Mouse (Mus musculus) activated CD4-positive, CD25-positive, alpha-beta regulatory T cell, adult 4 months (primary cell): ENCODE results near the gene Gm960. TPM values are rescaled to one million over a fixed set of nuclear protein-coding genes. Genes with fewer than 3 reads are reported as not detected.

Experiments
- ATAC-seq: one replicate; pipeline ENCODE4 v1.8.0; 2017
- polyA plus RNA-seq, 2 experiments: library from polyadenylated mRNA; unstranded; fragments of 100-300 nt; shearing (Covaris generic); gene quantifications; one replicate each; pipeline ENCODE4 v1.2.1; 2017

Gene Gm960
- polyA plus RNA-seq, 2 experiments from 2014 or later = not detected

DNA sequence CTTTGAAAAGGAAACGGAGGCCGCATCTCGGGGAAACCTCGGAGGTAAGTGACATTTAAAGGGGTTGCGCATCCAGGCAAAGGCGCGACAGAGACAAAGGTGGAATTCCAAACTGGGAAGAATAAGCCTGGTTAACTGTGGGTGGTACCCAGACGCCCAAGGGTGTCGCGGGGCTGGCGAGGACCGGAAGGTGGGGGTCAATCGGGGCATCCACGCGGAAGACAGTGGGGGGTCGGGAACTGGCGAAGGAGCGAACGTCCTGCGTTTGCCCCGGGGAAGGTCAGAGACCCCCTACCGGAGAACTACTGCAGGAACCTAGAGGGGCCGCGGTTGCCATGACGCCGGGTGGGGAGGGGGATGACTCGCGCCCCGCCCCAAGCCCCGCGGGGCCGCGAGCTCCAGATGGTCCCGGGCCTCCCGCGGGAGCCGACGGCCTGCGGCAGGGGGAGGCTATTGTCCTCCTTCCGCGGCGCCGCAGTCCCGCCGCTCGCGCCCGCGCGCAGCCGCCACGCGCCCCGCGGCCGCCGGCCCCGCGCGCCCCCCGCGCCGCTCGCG lies 13.2 kb upstream of the Gm960 start:
- no peak for ATAC-seq

DNA sequence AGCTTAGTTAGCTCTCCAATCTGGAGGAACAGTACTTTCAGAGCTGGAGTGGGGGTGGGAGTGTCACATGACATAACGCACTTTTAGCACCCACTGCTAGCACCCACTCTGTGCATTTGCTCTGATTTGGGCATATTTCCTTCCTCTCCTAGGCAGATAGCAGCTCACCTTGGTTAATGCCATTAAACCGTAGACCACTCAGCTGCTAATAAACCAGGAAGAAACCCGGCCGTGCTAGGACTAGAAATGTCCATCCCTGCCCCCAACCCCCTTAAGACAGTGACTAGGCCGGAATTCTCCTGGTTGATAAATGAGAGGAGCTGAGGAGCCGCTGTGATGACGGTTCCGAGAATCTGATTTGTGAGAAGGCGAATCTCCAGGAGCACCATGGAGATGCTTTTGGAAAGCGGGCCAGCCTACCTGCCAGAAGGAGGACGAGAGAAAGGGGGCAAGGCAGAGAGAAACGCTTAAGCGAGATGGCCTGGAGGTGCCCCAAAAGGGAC lies 12.7 kb upstream of the Gm960 start, which contains the start of gene Sptbn2:
Sptbn2 (plus strand) TSS at position 70 of the 503 bp plus-strand sequence.
- ATAC-seq = no peak

DNA sequence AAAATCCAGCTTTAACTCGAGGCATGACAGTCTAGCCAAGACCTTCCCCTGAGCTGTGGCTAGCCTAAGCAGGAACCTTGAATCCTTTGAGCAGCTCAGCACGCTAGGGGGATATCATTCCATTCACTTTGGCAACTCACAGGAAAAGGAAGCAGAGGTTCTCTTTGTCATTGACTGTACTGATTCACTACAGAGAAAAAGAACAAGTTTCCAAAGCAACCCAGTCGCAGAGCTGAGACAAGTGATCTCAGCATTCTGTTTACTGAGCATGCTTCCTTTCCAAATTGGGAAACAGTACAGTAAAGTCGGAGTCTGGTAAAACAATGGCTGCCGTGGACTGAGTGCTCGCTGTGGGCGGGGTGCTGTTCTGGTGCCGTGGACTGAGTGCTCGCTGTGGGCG lies 10.3 kb upstream of the Gm960 start:
- no peak for ATAC-seq

DNA sequence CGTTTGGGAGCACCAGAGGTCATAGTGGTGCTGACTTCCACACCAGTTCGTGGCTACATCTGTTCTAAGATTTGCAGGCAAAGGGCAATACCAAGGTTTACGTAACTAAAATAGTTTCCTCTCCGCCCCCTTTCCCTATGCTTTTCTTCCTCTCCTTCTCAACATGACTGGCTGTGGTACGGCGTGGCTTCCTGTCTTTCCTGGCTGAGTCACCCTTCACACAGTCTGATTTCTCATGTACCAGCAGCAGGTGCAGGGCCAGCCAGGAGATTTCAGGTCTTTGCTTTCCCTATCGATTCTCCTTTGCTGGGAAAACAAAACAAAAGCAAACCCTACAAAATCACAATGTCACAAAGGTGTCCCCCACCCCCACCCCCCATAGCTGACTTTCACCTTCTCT lies 2.8 kb upstream of the Gm960 start:
- ATAC-seq = no peak

DNA sequence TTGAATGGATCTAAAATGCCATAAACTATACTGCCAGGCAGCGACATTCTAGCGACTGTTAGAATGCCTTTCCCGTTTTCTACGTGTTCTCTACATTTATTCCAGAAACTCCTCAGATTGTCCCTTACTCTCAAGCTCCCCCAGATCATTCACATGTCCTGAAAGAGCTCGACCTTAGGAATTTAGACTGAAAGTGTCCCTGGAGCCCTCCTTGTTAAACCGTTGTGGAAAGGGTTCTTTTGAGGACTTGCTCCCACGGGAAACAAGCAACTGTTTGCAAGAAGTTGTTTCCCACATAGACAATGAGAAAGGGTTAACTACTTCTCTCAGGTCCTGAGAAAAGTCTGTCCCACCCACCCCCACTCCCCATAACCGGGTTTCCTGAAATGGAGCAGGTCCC lies 2.2 kb upstream of the Gm960 start:
- no peak for ATAC-seq

DNA sequence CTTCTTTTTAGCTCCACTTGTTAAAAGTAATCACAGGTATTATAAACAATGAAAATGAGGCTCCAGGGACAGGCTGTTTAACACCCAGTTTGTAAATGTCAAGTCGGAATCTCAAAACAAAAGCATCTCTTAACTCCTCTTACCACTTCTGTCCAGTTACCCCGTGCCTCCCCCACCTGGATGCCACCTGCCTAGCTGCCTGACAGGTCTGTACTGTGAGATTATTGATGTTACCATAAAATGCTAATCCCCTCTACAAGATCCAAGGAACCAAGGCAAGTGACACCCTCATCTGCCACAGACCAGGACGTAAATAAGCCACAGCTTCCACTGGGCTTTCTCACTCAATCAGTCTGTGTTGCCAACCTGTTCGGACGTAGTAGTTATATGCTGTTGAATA lies 1.4 kb upstream of the Gm960 start:
- ATAC-seq = no peak

DNA sequence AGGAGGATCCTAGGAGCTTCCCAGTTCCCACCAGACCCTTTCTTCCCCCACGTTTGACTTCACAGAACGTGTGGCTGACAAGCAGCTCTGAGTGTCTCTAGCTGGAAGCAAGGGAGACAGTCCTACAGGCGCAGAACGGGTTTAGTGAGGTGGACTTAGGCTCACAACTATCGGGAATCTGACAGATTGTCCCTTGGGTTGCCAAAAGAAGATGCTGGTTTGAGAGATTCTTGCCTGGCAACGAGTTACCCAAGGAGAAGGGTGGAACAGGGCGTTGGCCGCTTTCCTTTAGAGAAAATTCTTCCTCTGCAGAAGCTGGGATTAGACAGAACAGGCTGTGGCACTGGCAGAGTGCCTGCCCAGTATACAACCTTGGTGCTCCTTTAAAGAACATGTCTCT lies 388 bp upstream of the Gm960 start:
- no peak for ATAC-seq

DNA sequence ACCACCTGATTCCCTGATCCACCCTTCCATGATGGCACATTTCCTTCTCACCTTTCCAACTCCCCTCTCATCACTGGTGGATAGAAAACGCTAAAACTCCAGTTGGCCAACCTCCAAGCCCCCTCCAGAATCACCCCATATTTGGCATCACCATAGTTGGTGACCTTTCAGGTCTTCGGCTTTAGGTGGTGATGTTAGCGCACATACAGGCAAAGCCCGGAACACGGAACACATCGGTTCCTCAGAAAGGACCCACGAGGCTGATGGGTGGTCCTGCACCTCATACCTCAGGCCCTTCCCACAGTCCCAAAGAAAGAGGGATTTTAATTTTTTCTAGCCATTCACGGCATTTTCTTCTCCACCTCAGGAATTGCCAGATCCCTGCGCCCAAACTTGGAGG lies 747 bp downstream of the Gm960 start:
- no peak for ATAC-seq

DNA sequence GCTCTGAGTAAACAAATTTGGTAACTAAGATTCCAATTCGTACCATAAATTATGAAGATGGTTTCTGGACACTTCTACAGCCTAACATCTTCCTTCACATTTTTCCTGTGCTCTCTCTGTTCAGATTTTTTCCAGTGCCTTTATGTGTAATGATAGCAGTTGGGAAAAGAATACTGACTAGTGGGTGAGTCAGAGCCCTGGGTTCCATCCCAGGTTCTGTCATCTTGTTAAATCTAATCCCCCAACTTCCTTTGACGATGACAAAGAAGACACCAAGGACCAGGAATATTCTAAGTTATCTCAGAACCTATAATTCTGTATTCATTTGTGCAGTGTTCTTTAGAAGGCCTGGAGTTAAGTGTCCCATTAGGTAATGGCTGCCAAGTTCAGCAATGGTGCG lies 1.3 kb downstream of the Gm960 start:
- no peak for ATAC-seq

DNA sequence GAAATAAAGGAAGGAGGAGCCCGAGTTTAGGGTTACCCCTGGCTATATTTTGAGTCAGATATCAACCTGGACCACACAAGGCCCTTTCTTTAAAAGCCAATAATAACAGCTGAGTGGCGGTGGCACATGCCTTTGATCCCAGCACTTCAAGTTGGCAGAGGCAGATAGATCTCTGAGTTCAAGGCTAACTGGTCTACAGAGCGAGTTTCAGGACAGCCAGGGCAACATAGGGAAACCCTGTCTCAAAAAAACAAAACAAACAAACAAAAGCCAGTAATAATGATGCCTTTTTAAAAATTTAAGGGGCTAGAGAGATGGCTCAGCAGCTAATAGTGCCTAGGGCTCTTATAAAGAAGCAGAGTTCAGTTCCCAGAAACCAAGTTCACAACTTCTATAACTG lies 4.1 kb downstream of the Gm960 start:
- ATAC-seq = no peak

DNA sequence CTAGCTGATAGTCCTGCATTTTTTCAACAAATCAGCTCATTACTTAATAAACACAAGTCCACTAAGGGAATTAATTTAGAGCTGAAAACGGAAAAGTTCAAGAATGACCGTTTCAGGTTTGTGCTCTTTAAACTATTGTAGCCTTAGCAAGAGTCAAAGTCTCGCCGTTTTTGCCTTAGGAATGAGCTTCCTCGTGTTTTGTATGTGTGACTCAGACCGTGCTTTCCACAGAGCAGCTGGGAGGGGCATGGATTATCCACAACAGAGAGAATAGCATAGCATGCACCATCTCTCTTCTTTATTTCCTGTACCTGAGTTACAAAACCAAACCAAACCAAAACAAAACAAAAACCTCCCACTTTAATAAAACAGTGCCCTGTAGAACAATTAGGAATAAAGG lies 26.1 kb downstream of the Gm960 start:
- ATAC-seq = no peak

DNA sequence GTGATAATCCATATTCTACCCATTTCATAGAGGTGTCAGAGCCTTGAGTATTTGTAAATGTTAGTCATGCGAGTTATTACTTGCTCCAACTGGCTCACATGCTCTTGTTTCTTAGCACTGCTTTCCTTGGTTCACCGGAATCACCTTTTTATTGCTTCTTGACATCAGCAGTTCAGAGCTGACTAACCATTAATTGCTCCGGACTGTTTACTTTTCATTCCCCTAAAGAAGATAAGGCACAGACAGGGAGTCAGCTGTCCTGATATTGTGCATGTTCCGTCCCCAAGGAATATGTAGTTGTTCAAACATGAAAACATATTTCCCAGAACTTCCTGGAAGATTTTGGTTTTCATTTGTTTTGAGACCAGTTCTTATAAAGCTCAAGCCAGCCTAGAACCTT lies 27.7 kb downstream of the Gm960 start:
- no peak for ATAC-seq

DNA sequence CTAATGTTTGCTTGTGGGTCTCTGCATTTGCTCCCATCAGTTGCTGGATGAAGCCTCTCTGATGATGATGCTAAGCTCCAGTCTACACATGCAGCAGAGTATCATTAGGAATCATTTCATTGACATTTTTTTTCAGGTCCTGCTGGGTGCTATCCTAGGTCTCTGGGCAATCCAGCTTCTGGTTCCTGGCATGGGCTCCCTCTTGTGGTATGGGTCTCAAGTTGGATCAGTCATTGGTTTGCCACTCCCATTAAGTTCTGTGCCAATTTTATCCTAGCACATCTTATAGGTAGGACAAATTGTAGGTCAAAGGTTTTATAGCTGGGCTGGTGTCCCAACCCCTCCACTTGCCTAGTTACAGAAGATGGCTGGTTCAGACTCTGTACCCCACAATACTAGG lies 31.7 kb downstream of the Gm960 start:
- no peak for ATAC-seq

DNA sequence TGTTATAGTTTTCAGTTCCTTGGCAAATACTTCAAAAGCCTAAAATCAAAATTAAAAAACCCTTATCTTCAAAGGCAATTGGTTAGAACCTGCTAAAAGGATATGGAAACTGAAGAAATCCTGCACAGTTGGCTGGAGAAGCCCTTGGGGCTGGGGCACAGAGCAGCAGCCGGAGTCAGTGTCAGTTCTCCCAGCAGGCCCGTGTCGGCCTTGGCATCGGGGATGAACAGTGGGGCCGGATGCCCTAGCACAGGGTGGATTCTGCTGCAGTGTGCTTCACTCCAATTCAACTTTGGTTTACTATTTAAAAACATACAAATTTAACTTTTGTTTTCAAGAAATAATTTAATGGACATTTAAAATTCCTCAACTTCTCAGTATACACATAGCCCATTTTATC lies 40.3 kb downstream of the Gm960 start:
- no peak for ATAC-seq

DNA sequence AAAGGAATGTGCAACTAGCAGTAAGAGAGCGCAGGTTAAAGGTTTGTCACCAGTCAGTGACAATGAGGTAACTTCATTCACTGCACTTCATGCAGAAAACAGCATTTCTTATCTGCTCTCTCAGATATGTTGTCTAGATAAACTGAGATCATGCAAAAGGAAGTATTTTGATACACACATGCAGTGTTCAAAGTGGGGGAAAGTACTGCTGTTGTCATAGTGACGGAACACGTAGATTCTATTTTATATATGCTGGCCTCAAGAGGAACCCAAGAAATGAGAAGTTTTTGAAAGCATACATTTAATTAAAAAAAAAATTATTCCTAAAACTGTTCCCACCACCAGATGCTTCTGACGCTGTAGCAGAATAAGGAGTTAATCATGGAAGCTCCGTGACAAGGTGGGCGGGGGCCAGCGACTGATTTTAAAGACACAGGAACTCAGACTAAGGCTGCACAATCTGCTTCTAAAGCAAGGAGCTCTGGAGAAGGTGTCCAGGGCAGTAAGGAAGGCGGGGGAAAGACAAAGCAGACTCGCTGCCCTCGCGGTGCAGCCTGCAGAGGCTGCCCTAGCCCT lies 51.5 kb downstream of the Gm960 start:
- ATAC-seq = no peak

DNA sequence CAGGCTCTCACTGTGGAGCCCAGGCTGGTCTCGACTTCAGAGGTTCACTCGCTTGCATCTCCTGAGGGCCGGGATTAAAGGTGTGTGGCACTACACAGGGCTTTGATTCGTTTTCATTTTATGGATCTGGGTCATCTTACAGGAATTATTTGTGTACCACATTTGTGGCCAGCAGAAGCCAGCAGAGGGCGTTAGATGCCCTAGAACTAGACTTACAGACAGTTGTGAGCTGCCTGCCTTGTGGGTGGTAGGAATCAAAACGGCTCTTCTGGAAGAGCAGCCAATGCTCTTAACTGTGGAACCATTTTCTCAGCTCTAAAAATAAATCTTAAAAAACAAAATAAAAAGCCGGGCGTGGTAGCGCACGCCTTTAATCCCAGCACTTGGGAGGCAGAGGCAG lies 54.2 kb downstream of the Gm960 start:
- no peak for ATAC-seq

DNA sequence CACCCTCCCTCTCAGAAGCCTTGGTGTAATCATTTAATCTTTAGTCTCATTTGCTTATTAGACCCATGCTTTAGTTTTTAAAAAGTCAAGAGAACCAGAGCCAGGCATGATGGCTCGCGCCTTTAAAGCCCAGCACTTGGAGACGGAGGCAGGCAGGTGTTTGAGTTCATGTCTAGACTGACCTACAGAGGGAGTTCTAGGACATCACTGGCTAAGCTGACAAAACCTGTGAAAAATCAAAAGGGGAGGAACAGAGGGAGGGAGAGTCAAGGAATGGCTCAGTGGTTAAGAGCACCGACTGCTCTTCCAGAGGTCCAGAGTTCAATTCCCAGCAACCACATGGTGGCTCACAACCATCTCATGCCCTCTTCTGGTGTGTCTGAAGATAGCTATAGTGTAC lies 62.5 kb downstream of the Gm960 start:
- ATAC-seq = no peak

DNA sequence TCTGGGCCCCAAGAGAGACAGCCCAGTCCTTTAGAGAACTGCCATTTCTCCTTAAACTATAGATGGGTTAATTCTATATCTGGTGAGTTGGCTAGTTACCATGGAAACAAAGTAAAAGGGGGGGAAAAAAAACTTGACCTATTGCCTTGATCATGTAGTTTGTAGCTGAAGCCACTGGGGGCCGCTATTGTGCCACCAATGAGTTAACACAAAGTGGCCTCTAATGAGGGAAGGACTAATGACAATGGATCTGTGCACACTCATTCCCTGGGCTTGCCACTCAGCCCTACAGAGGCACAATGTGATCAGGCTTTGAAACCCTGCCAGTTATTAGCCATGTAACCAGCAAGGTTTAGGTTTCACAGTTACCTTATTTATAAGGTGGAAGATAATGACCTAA lies 69.6 kb downstream of the Gm960 start:
- ATAC-seq = no peak

DNA sequence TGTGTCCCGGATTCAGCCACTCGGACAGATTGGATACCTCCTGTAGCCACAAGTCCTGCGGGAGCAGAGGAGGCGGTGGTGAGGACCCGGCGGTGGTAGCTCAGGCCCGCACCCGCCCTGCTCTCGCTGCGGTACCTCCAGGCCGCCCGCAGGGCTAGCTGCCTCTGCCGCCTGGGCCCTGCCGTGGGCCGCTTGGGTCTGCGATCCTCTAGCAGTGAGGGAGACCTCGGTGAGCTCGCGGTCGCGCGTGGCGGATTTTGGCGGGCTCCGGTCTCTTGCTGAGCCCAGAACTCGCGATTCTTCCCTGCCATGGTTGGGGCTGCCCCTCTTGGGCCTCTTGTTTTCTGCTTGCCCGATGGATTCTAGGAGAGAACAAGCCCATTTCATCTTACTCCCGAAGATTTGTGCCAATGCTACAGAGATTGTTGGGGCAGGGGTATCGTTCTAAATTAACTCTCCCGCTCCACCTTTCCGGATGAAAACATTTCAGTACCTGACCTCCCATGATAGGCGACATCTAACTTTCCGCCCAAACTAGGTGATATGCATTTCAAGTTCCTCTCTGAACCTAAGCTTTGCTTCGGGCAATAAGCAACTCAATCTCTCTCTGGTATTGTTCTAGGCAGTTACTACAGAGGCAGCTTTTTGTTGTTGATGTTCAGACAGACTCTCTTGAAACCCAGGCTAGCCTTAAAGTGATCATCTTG lies 72.5 kb downstream of the Gm960 start:
- peak; percentile 36 for ATAC-seq

DNA sequence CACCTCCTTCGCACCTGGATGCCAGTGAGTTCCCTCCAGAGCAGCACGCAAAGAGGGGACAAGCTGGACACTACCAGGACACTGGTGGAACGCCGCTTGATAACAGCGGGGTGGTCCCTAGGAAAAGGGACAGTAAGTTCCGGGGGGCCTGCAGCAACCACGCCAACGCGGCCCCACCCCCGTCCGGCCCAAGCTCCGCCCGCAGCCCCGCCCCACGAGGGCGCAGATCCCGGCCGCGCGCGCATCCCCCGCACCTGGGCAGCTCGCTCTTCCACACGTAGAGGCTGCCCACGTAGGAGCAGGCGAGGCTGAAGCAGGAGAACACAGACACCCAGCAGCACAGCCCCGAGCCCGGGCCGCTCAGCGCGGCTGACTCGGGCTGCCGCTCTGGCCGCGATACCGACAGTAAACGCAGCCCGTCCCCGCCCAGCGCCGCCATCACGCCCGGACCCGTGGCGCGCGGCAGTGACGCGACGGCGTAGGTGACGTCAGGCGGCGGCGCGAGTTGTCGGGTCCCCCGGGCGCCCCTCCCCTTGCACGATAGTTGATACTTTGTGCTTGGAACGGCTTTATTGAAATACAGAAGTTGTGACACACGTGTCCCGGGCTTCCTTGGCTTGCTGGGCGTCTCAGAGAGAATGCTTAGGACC lies 73.2 kb downstream of the Gm960 start, which contains the start of gene Rce1:
Rce1 (minus strand) TSS at position 463 of the 650 bp plus-strand sequence.
- ATAC-seq = peak; percentile 86

DNA sequence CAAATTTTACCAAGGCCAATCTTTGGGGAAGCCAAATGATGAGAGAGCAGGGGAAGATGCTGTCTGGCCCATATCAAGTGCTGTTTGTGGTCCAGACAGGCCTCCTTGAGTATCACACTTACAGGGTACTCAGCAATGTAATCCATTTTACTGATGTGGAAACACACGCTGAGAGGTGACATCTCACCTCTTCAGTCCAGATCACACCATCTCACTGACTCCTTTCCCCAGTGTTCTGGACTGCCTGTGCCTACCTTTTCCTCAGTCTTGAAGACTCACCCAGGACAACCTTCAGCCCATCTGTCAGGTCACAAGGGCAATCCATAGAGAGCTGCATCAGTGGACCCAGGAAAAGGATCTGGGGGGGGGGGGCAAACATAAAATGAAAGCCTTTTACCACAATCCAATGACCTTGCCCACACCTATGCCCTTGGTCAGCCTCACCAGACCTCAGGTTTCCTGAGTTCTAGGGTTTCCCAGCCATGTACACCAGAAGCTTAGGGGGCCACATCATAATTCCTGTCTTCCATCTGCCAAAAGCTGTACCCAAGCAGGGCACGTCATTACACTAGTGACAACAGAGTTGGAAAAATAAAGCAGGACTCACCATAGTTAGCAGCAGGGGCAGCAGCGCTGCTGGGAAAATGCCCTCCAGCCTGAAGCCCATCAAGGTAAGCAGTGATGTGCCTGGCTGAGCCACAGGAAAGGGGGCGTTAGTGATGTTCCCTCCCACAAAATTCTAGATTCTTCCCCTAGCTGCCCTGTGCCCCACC lies 73.9 kb downstream of the Gm960 start:
- ATAC-seq = peak; percentile 5

DNA sequence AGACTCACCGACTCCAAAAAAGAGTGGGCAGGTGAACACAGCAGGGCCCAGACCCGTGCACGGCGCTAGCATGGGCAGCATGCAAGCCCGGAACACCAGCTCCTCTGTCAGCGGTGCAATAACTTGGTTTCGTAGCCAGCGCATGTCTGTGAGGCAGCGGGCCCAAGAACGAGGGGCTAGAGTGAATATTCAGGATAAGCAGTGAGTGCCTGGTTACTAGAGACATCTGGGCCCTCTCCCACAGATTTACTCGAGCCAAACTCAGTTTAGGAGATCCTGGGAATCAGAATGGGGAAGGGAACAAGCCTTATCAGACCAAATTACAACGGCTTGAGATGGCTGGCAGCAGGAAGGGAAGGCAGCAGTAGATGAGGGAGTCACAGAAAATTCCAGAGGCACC lies 74.5 kb downstream of the Gm960 start:
- no peak for ATAC-seq

DNA sequence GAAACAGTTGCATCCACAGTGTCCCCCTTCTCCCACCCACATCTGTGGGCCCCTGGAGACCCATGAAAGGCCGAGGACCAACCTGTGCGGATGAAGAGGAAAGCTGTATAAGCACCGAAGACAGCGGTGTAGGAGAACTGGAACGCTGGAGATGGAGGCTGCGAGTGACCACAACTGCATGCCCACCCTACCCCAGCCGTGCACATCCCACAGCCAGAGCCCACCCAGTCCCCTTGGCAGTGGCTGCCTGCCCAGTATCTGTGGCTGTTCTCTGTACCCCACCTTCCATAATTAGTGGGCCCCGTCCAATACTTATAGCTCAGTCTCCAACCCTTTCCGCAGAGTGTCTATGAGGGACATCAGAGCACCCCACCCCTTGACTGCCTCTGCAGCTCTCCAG lies 75.0 kb downstream of the Gm960 start:
- no peak for ATAC-seq
